Mouse (Mus musculus): Measurements from ENCODE around the gene Wfdc9. TPM values are rescaled to one million over a fixed set of nuclear protein-coding genes. Genes with fewer than 3 reads are reported as not detected.

Gene Wfdc9
- polyA plus RNA-seq, 1 experiment from 2014 or later, result not detected

DNA sequence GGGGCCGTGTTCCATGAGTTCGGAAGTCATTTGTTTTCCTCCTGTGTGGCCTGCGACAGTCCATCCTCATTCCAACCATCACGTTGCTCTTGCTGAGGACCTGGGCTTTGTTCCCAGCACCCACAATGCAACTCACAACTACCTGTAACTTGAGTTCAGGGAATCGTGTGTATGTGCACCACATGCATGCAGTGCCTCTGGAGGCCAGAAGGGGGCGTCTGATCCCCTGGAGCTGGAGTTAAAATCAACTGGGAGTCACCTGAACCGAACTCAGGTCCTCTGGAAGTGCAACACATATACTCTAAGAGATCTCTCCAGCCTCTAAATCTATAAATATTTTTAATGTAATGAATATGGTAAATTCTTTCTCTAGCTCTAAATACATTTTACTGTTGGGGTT, 19.7 kb upstream of the Wfdc9 start:
- WGBS, result 71% methylated on average over 7 of the region's 7 CpGs
- H3K9ac ChIP-seq, result no peak overlapping the region
- no peaks in the 10 kb centered on the region for H3K27me3 ChIP-seq
- H3K4me3 ChIP-seq (replicated peaks), result no peak overlapping the region
- H3K9me3 ChIP-seq (replicated peaks), result no peaks in the 10 kb centered on the region
- no peak for ATAC-seq (ENCODE audit: insufficient number of reproducible peaks, low FRiP score, low TSS enrichment, low read depth)
- H3K4me1 ChIP-seq, result peaks cover 6% of the 10 kb centered on the region; the same call in 1 of the 2 replicates
- H3K4me2 ChIP-seq (replicated peaks), result no peak overlapping the region
- no peaks in the 10 kb centered on the region for H3K36me3 ChIP-seq
- no peak overlapping the region for H3K27ac ChIP-seq (replicated peaks)

DNA sequence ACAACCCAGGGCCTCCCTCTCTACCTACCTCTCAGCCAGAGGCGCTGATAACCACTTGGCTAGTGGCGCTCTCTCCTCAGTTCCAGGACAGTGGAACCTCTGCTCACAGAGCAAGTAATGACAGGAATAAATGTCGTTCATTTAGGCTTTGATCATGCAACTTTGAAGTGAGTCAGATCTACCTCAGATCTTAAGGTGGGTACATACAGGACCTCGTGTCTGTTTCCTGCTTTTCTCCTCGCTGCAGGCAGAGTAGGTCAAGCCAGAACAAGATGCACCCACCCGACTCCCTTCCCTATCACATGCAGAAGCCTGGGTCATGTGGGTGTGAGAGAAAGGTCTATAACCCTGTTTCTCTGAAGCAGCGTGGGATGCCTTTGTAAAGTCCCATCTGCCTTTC, 17.6 kb upstream of the Wfdc9 start, which contains the start of gene Wfdc11:
Gene Wfdc11 (minus strand): TSS at position 101 of the 400 bp plus-strand sequence.
- Histone ChIP-seq H3K4me2 (replicated peaks) (no peak within 1 kb of the TSS), H3K36me3 (no peaks in the 10 kb centered on the region), H3K4me1 (peaks cover 3% of the 10 kb centered on the region; the same call in 1 of the 2 replicates), H3K9ac (no peak within 1 kb of the TSS), H3K4me3 (replicated peaks) (no peak within 1 kb of the TSS), H3K27ac (replicated peaks) (no peak within 1 kb of the TSS), H3K9me3 (replicated peaks) (no peaks in the 10 kb centered on the region), H3K27me3 (no peaks in the 10 kb centered on the region)
- 64% methylated on average over 7 of the region's 7 CpGs for WGBS
- no peak for ATAC-seq (ENCODE audit: insufficient number of reproducible peaks, low FRiP score, low TSS enrichment, low read depth)

DNA sequence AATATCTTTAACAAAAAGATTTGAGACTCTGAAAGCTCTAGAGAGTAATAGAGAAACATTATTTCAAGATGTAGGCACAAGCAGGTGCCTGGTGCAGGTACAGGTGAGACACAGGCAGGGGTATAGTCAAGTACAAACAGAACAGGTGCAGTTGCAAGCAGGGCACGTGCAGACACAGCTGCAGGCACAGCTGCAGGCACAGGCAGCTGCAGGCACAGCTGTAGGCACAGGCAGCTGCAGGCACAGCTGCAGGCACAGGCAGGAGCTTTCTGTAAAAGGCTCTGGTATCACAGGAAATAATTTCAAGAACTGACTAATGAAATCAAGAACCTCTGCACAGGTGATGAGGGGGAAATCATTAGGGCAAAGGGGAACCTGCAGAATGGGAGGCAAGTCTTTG, 14.6 kb upstream of the Wfdc9 start:
- 21% methylated on average over 1 of the region's 1 CpGs for WGBS

DNA sequence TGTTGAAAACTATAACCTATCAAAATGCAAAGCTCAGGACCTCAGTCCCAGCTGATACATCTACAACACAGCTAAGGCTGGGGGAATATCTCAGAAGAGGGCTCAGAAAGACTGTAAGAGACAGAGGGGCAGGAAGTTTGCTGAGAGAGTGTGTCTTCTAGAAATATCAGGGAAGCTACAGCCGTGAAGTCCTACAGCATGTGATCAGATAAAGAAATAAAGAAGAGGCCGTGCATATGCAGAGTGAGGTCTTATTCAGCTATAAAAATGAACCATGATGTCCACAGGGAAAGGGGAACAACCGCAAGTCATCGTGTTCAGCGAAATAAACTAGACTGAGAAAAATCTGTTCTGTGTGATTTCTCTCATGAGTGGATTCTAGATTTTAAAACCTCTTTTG, 13.9 kb upstream of the Wfdc9 start:
- Histone ChIP-seq H3K9ac (no peak overlapping the region), H3K36me3 (no peaks in the 10 kb centered on the region), H3K27ac (replicated peaks) (no peak overlapping the region), H3K4me1 (no peaks in the 10 kb centered on the region), H3K4me2 (replicated peaks) (no peak overlapping the region), H3K4me3 (replicated peaks) (no peak overlapping the region), H3K9me3 (replicated peaks) (no peaks in the 10 kb centered on the region), H3K27me3 (no peaks in the 10 kb centered on the region)
- WGBS, result 82% methylated on average over 5 of the region's 5 CpGs
- ATAC-seq (ENCODE audit: insufficient number of reproducible peaks, low FRiP score, low TSS enrichment, low read depth), result no peak

More for the DNA sequence above, 14.6 kb upstream of the Wfdc9 start:
- Histone ChIP-seq H3K27me3 (no peaks in the 10 kb centered on the region), H3K4me1 (no peaks in the 10 kb centered on the region), H3K9ac (no peak overlapping the region), H3K9me3 (replicated peaks) (no peaks in the 10 kb centered on the region), H3K36me3 (no peaks in the 10 kb centered on the region), H3K4me2 (replicated peaks) (no peak overlapping the region), H3K4me3 (replicated peaks) (no peak overlapping the region), H3K27ac (replicated peaks) (no peak overlapping the region)
- no peak for ATAC-seq (ENCODE audit: insufficient number of reproducible peaks, low FRiP score, low TSS enrichment, low read depth)

DNA sequence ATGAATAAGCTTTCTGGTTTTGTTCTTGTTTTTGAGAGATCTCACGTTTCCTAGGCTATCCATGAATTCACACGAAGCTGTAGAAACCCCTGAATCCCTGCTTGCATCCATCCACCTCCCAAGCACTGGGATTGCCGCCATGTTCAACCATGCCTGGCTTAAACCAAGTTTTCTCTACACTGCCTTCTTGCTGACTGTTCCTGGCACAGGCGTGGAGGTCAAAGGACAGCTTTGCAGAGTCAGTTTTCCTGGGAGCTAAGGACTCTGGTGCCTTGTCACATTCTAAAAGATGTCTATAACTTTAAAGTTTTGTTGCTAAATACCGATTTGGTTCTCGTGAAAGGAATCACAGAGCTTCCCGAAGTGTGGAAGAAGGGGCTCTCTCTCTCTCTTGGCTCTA, 8.5 kb upstream of the Wfdc9 start:
- Histone ChIP-seq H3K4me3 (replicated peaks) (no peak overlapping the region), H3K36me3 (no peaks in the 10 kb centered on the region), H3K4me1 (no peaks in the 10 kb centered on the region), H3K27me3 (no peaks in the 10 kb centered on the region), H3K27ac (replicated peaks) (no peak overlapping the region), H3K9me3 (replicated peaks) (no peaks in the 10 kb centered on the region), H3K9ac (no peak overlapping the region), H3K4me2 (replicated peaks) (no peak overlapping the region)
- 88% methylated on average over 7 of the region's 7 CpGs for WGBS
- ATAC-seq (ENCODE audit: insufficient number of reproducible peaks, low FRiP score, low TSS enrichment, low read depth), result no peak

DNA sequence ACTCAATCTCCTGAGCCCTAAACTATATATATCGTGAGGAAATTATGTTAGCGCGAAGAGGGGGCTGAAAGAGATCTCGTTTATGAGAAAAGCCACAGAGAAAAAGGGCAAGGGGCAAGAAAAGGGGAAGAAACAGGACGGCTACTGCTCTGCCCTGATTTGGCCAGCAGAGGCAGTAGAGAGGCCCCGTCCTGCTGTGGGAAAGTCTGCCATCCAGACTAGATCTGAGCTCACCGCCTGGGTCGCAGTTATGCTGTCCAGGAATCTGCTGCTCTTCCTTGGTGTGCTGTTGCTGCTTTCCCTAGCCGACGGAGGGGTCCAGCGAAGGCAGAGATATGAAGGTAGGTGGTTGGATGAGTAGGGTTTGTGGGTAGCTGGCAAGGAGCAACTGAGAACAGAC, 525 bp downstream of the Wfdc9 start, which contains the start of gene Wfdc10:
Gene Wfdc10 (plus strand): TSS at position 189 of the 400 bp plus-strand sequence.
- Histone ChIP-seq H3K4me2 (replicated peaks) (no peak within 1 kb of the TSS), H3K27ac (replicated peaks) (no peak within 1 kb of the TSS), H3K27me3 (no peaks in the 10 kb centered on the region), H3K4me3 (replicated peaks) (no peak within 1 kb of the TSS), H3K9ac (no peak within 1 kb of the TSS), H3K4me1 (no peaks in the 10 kb centered on the region), H3K9me3 (replicated peaks) (no peaks in the 10 kb centered on the region), H3K36me3 (no peaks in the 10 kb centered on the region)
- no peak; the same call in 1 of the 2 replicates for ATAC-seq (ENCODE audit: insufficient number of reproducible peaks, low FRiP score, low TSS enrichment, low read depth)
- 14% methylated on average over 11 of the region's 11 CpGs for WGBS

DNA sequence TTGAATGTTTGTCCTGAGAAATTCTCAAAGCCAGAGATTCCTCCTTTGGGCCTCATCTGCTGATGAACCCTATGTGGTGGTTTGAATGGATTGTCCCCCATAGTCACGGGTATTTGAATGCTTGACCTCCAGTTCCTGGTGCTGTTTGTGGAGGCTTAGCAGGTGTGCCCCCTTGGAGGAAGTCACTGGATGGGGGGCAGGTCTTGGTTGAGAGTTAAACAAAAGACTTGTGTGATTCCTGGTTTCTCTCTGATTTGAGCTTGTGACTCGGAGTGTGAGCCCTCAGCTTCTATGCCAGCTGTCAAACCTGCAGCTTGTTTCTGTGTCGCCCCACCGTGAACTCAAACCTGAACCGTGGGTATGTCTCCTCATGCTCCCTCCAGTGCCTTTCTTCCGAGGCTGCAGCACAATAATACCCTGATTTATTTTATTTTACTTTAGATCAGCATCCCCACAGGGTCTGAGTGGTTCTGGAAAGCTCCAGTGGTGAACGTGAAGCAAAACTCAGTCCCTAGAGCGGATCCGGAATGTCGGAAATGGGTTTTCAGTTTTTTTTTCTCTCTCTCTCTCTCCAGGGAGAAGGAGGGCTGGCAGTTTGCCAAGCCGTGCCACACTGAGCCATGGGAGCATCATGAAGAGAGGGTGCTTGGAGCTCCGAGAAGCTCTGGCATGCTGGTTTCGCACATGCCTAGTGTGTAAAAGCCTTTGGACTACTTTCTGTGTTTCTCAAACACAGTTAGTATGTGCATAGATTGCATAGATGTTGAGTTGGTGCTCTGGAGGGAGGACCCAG, 14.3 kb downstream of the Wfdc9 start:
- Histone ChIP-seq H3K9ac (no peak overlapping the region), H3K4me3 (replicated peaks) (no peak overlapping the region), H3K9me3 (replicated peaks) (no peaks in the 10 kb centered on the region), H3K36me3 (no peaks in the 10 kb centered on the region), H3K27me3 (no peaks in the 10 kb centered on the region), H3K4me2 (replicated peaks) (no peak overlapping the region), H3K27ac (replicated peaks) (no peak overlapping the region), H3K4me1 (no peaks in the 10 kb centered on the region)
- no peak for ATAC-seq (ENCODE audit: insufficient number of reproducible peaks, low FRiP score, low TSS enrichment, low read depth)
- 73% methylated on average over 13 of the region's 13 CpGs for WGBS

DNA sequence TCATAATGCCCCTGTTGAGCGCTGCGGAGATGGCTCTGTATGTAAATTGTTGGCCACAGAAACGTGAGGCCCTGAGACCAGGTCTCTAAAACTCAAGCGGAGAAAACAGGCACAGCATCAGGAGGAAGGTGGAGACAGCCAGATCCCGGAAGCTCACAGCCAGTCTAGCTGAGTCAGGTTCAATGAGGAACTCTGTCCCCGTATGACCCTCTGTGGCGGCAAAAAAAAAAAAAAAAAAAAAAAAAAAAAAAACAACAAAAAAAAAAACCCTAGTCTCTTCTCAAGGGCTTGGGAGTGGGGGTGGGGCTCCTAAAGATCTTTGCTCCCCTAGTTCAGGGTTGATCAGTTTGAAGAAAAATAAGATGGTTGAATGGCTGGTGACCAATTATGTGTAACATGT, 15.3 kb downstream of the Wfdc9 start:
- no peaks in the 10 kb centered on the region for H3K27me3 ChIP-seq
- ATAC-seq (ENCODE audit: insufficient number of reproducible peaks, low FRiP score, low TSS enrichment, low read depth), result no peak
- H3K27ac ChIP-seq (replicated peaks), result no peak overlapping the region
- H3K4me2 ChIP-seq (replicated peaks), result no peak overlapping the region
- no peaks in the 10 kb centered on the region for H3K4me1 ChIP-seq
- WGBS, result 68% methylated on average over 7 of the region's 7 CpGs
- H3K4me3 ChIP-seq (replicated peaks), result no peak overlapping the region
- H3K36me3 ChIP-seq, result no peaks in the 10 kb centered on the region
- no peaks in the 10 kb centered on the region for H3K9me3 ChIP-seq (replicated peaks)
- H3K9ac ChIP-seq, result no peak overlapping the region

DNA sequence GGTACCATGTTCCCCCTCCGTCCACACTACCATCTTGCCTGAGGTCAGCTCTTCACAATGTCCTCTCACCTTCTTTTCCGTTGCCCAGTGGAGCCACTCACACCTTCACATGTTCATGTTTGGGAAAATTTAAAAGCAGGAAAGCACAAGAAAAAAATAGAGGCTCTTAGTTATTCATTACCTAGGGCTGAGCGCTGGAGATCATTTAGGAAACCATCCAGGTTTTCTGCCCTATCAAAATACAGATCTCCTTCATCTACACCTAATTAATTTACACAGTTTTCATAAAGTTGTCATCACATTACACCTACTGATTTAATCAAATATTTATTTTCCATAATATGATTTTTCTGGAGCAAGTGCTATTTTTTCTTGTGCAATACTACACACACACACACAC, 17.7 kb downstream of the Wfdc9 start, which contains the start of gene Wfdc16:
Gene Wfdc16 (minus strand): TSS at position 101 of the 400 bp plus-strand sequence.
- no peak within 1 kb of the TSS for H3K4me2 ChIP-seq (replicated peaks)
- no peaks in the 10 kb centered on the region for H3K27me3 ChIP-seq
- no peak within 1 kb of the TSS for H3K27ac ChIP-seq (replicated peaks)
- WGBS, result 84% methylated on average over 3 of the region's 3 CpGs
- H3K4me3 ChIP-seq (replicated peaks), result no peak within 1 kb of the TSS
- no peak for ATAC-seq (ENCODE audit: insufficient number of reproducible peaks, low FRiP score, low TSS enrichment, low read depth)
- H3K9ac ChIP-seq, result no peak within 1 kb of the TSS
- no peaks in the 10 kb centered on the region for H3K4me1 ChIP-seq
- H3K9me3 ChIP-seq (replicated peaks), result no peaks in the 10 kb centered on the region
- H3K36me3 ChIP-seq, result no peaks in the 10 kb centered on the region

DNA sequence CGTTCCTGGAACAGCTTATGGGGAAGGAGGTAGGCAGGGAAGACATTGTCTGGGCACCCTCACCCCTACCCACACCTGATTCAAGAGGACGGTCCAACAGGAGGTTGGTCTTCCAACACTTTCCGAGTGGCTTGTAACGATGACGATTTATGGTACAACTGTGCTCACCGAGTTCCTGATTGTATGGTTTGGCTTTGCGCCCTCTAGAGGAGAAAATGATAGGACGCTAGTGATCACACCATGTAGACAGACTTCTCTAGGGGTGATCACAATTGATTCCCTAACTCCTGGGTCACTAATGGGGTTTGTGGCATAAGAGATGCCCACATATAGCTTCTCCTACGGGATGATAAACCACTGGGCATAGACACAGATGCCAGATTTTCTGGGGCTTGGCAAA, 21.1 kb downstream of the Wfdc9 start:
- WGBS, result 81% methylated on average over 9 of the region's 9 CpGs

DNA sequence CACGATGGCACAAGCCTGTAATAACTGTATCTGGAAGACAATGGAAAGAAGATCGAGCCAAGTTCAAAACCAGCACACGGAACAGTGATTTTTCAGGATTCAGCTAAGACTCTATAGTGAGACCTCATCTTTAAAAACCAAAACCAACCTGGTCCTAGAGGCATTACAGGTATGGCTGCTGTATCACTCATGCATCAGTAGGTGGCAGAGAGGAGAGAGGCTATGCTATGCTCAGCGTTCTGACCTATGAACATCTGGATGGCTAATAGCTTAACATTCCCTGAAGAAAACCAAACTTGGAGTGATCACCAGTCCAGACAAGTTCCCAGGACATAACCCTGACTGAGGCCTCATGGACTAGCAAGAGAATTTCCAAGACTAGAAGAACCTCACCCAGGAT, 34.6 kb downstream of the Wfdc9 start:
- Histone ChIP-seq H3K9me3 (replicated peaks) (no peaks in the 10 kb centered on the region), H3K27me3 (no peaks in the 10 kb centered on the region), H3K4me3 (replicated peaks) (no peak overlapping the region), H3K36me3 (no peaks in the 10 kb centered on the region), H3K27ac (replicated peaks) (no peak overlapping the region), H3K4me1 (no peaks in the 10 kb centered on the region), H3K9ac (no peak overlapping the region), H3K4me2 (replicated peaks) (no peak overlapping the region)
- no peak for ATAC-seq (ENCODE audit: insufficient number of reproducible peaks, low FRiP score, low TSS enrichment, low read depth)
- 78% methylated on average over 4 of the region's 4 CpGs for WGBS

More for the DNA sequence above, 21.1 kb downstream of the Wfdc9 start:
- H3K4me2 ChIP-seq (replicated peaks), result no peak overlapping the region
- no peaks in the 10 kb centered on the region for H3K9me3 ChIP-seq (replicated peaks)
- H3K9ac ChIP-seq, result no peak overlapping the region
- H3K27me3 ChIP-seq, result no peaks in the 10 kb centered on the region
- ATAC-seq (ENCODE audit: insufficient number of reproducible peaks, low FRiP score, low TSS enrichment, low read depth), result no peak
- H3K36me3 ChIP-seq, result no peaks in the 10 kb centered on the region
- H3K4me3 ChIP-seq (replicated peaks), result no peak overlapping the region
- H3K4me1 ChIP-seq, result no peaks in the 10 kb centered on the region
- H3K27ac ChIP-seq (replicated peaks), result no peak overlapping the region

DNA sequence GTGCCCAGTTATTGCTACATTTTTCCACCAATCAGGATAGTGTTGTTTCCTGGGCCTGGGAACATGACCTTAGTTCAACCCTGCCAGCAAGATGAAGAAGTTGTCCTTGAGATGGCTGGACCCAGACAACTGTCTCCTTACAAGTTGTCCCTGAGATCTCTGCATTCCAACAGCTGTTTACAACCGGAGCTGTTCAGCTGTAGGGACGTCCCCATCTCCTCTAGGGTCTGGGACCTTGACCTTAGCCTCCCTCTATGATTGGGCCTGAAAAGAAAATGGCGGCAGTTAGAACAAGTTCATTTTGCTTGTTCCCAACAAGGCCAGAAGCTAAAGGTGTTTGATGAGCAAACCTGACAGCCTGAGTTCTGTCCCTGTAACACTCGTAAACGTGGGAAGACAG, 37.3 kb downstream of the Wfdc9 start:
- 66% methylated on average over 5 of the region's 5 CpGs for WGBS
- Histone ChIP-seq H3K27me3 (no peaks in the 10 kb centered on the region), H3K36me3 (no peaks in the 10 kb centered on the region), H3K9me3 (replicated peaks) (no peaks in the 10 kb centered on the region), H3K4me3 (replicated peaks) (no peak overlapping the region), H3K9ac (no peak overlapping the region), H3K27ac (replicated peaks) (no peak overlapping the region), H3K4me1 (no peaks in the 10 kb centered on the region), H3K4me2 (replicated peaks) (no peak overlapping the region)
- ATAC-seq (ENCODE audit: insufficient number of reproducible peaks, low FRiP score, low TSS enrichment, low read depth), result no peak
